Comparison of ENCODE assay signal across 8 mouse cellular contexts in the genomic region with DNA sequence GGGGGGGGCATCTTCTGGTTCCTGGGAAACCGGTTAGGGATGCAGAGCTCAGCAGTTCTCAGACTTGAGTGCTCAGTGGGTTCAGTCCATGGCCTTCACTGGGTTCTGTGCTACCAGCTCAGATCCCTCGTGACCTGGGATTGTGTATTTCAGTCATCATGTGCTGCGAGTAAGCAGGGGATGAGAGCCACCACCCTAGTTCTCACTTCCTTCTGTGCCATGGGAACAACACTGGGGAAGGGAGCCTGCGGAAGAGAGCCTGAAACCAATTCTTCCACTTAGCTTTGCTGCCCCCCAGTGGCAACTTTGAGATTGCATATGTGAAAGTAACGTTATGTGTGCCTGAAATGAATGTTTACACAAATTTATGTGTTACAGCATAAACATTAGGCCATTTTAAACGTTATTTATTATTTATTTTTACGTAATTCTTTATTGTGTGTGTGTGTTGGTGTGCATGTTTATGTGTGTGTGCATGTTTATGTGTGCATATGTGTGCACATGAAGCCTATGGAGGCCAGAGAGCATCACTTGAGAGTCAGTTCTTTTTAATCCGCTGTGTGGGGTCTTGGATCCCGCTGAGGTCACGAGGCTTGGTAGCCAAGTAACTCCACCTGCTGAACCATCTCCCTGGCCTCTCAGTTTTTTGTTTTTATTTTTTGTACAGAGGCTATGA. TPM values are rescaled to one million over a fixed set of nuclear protein-coding genes. Genes with fewer than 3 reads are reported as not detected.
DNase-seq lines count a peak whose midpoint lies in the region; ATAC-seq and TF ChIP-seq lines count a peak whose summit lies in the region.

No protein-coding gene starts in this region.

- no peaks in the 10 kb centered on the region for H3K9me3 ChIP-seq in heart, embryonic 11.5 days (replicated peaks; ENCODE audit: control insufficient read depth, low read length)
- no peaks in the 10 kb centered on the region for H3K9me3 ChIP-seq in kidney, postnatal 0 days (replicated peaks; ENCODE audit: low read length)
- H3K9me3 ChIP-seq in liver, embryonic 11.5 days (ENCODE audit: control insufficient read depth, low read length): no peaks in the 10 kb centered on the region

- H3K27me3 ChIP-seq in heart, embryonic 11.5 days (ENCODE audit: control insufficient read depth, insufficient read depth, low read length): no peaks in the 10 kb centered on the region; the same call in 1 of the 2 replicates
- no peaks in the 10 kb centered on the region for H3K27me3 ChIP-seq in kidney, postnatal 0 days (ENCODE audit: insufficient read depth, low read length)
- no peaks in the 10 kb centered on the region for H3K27me3 ChIP-seq in liver, embryonic 11.5 days (replicated peaks; ENCODE audit: control insufficient read depth, insufficient read depth, low read length)
- H3K27me3 ChIP-seq in splenic B cell, adult 2 months (ENCODE audit: control insufficient read depth, insufficient read depth, low read length, poor library complexity, severe bottlenecking): no peaks in the 10 kb centered on the region

- H3K4me2 ChIP-seq in heart, embryonic 11.5 days: no peak overlapping the region
- H3K4me2 ChIP-seq in kidney, postnatal 0 days (ENCODE audit: low read length): no peak overlapping the region
- H3K4me2 ChIP-seq in liver, embryonic 11.5 days: no peak overlapping the region

- ATAC-seq in erythroblast, adult 5-6 weeks (replicated peaks; ENCODE audit: low FRiP score, poor library complexity, severe bottlenecking): peak; percentile 72
- ATAC-seq in heart, embryonic 11.5 days (replicated peaks; ENCODE audit: insufficient number of reproducible peaks, low FRiP score, low TSS enrichment): peak; percentile 22; the same call in 1 of the 2 replicates
- peak; percentile 63; the same call in 1 of the 2 replicates for ATAC-seq in kidney, postnatal 0 days (replicated peaks; ENCODE audit: low FRiP score, low read depth)
- ATAC-seq in liver, embryonic 11.5 days (replicated peaks; ENCODE audit: low FRiP score): peak; percentile 43

- no peak overlapping the region for H3K27ac ChIP-seq in heart, embryonic 11.5 days (ENCODE audit: low read depth, low read length)
- H3K27ac ChIP-seq in kidney, postnatal 0 days: no peak overlapping the region
- H3K27ac ChIP-seq in liver, embryonic 11.5 days (ENCODE audit: low read depth, low read length): no peak overlapping the region

- no peaks in the 10 kb centered on the region for H3K36me3 ChIP-seq in heart, embryonic 11.5 days (ENCODE audit: control insufficient read depth, insufficient read depth, low read length)
- no peaks in the 10 kb centered on the region for H3K36me3 ChIP-seq in kidney, postnatal 0 days (ENCODE audit: insufficient read depth, low read length)
- no peaks in the 10 kb centered on the region for H3K36me3 ChIP-seq in liver, embryonic 11.5 days (ENCODE audit: control insufficient read depth, insufficient read depth, low read length)
- no peaks in the 10 kb centered on the region for H3K36me3 ChIP-seq in splenic B cell, adult 2 months (ENCODE audit: control insufficient read depth, insufficient read depth, low read length, poor library complexity, severe bottlenecking)

- H3K4me1 ChIP-seq in heart, embryonic 11.5 days (ENCODE audit: control insufficient read depth, insufficient read depth, low read length): no peaks in the 10 kb centered on the region
- H3K4me1 ChIP-seq in kidney, postnatal 0 days (replicated peaks; ENCODE audit: insufficient read depth, low read length): no peaks in the 10 kb centered on the region
- H3K4me1 ChIP-seq in liver, embryonic 11.5 days (replicated peaks; ENCODE audit: control insufficient read depth, insufficient read depth, low read length): no peaks in the 10 kb centered on the region

- no peak overlapping the region for H3K9ac ChIP-seq in heart, embryonic 11.5 days (ENCODE audit: low read depth, low read length)
- H3K9ac ChIP-seq in kidney, postnatal 0 days (ENCODE audit: low read depth, low read length): no peak overlapping the region
- H3K9ac ChIP-seq in liver, embryonic 11.5 days (ENCODE audit: low read depth, low read length): no peak overlapping the region

- 14% methylated on average over 10 of the region's 10 CpGs for WGBS in heart, embryonic 11.5 days (ENCODE audit: insufficient replicate concordance)
- 12% methylated on average over 10 of the region's 10 CpGs for WGBS in kidney, postnatal 0 days
- 11% methylated on average over 10 of the region's 10 CpGs for whole genome bisulfite sequencing in liver, embryonic 11.5 days

- peak; percentile 92 for TF ChIP-seq CTCF in kidney, postnatal 0 days (IDR thresholded peaks at IDR 0.05; ENCODE audit: low read depth)

- peak; percentile 68 for DNase-seq in A20 (ENCODE audit: low read depth, low spot score)
- peak; percentile 82 for DNase-seq in brain, adult 2 months (ENCODE audit: low read depth, low spot score)
- DNase-seq in kidney, postnatal 0 days (ENCODE audit: low spot score): peak; percentile 90
- peak; percentile 67 for DNase-seq in liver, embryonic 11.5 days (ENCODE audit: low spot score)
- peak; percentile 76 for DNase-seq in naive thymus-derived CD4-positive, alpha-beta T cell, adult 2 months (ENCODE audit: low read depth)
- DNase-seq in splenic B cell, adult 2 months (ENCODE audit: low read depth, low spot score): peak; percentile 68

- no peak overlapping the region for H3K4me3 ChIP-seq in heart, embryonic 11.5 days (ENCODE audit: low read depth, low read length)
- no peak overlapping the region for H3K4me3 ChIP-seq in kidney, postnatal 0 days (replicated peaks; ENCODE audit: low read depth, low read length)
- no peak overlapping the region for H3K4me3 ChIP-seq in liver, embryonic 11.5 days (ENCODE audit: low read depth, low read length)

RNA-seq across cellular contexts. Expression of a gene that starts 38.8 kb away (rescaled TPM):
- not detected in 2 replicates for total RNA-seq in erythroblast, adult 5-6 weeks (2015; ENCODE audit: low replicate concordance)
- not detected in 2 replicates for total RNA-seq in erythroblast, adult 5-6 weeks (2017; ENCODE audit: low replicate concordance)
- polyA plus RNA-seq in heart, embryonic 11.5 days (2014; fragmentation: Nextera tagmentation; extraction: Ambion mirVana): not detected in 2 replicates
- 0.08 and 0.17 TPM in 2 replicates for polyA plus RNA-seq in kidney, postnatal 0 days (2015; fragmentation: Nextera tagmentation; extraction: Ambion mirVana)
- polyA plus RNA-seq in liver, embryonic 11.5 days (2014; fragmentation: Nextera tagmentation; extraction: Ambion mirVana): 0.16 TPM in 1 of 2 replicates, not detected in the other

RNA-seq across cellular contexts. Expression of a gene that starts 45.9 kb away (rescaled TPM):
- total RNA-seq in erythroblast, adult 5-6 weeks (2015; ENCODE audit: low replicate concordance): 143 and 177 TPM in 2 replicates
- total RNA-seq in erythroblast, adult 5-6 weeks (2017; ENCODE audit: low replicate concordance): 89.2 and 93.5 TPM in 2 replicates
- 0.87 TPM in 2 replicates for polyA plus RNA-seq in heart, embryonic 11.5 days (2014; fragmentation: Nextera tagmentation; extraction: Ambion mirVana)
- 1.1 and 1.4 TPM in 2 replicates for polyA plus RNA-seq in kidney, postnatal 0 days (2015; fragmentation: Nextera tagmentation; extraction: Ambion mirVana)
- polyA plus RNA-seq in liver, embryonic 11.5 days (2014; fragmentation: Nextera tagmentation; extraction: Ambion mirVana): 8.4 and 10.2 TPM in 2 replicates

Comparison
In these comparisons a context has a peak if more than half of its experiments do, and no peak if none do; other contexts are left out.
1. ATAC-seq: peak in every context shown above with its lines; median percentile 72 in erythroblast, adult 5-6 weeks; 63 in kidney, postnatal 0 days; 43 in liver, embryonic 11.5 days; 22 in heart, embryonic 11.5 days.